Mouse (Mus musculus): Measurements from ENCODE around the gene Tax1bp3.

Tax1bp3 gene

GRCm38 (mm10) chr11:73232513-73232912 is 55.6 kb downstream of the Tax1bp3 start:
- DNase-seq (ENCODE audit: low spot score), result no peak

All from MN1 (cell line).